Mouse (Mus musculus): ENCODE measurements around the gene Abr. TPM values are rescaled to one million over a fixed set of nuclear protein-coding genes. Genes with fewer than 3 reads are reported as not detected.

Abr gene
- polyA plus RNA-seq, 1 experiment from 2014 or later = 83.7 TPM

- H3K9ac ChIP-seq = peak overlapping the region; percentile 87
- peak; percentile 82 for ATAC-seq (ENCODE audit: low read depth)
- no peaks in the 10 kb centered on the region for H3K27me3 ChIP-seq
- H3K4me3 ChIP-seq = peak overlapping the region; percentile 66
- 0% methylated on average over 62 of the region's 67 CpGs for WGBS
- H3K9me3 ChIP-seq = no peaks in the 10 kb centered on the region
- no peaks in the 10 kb centered on the region for H3K36me3 ChIP-seq
- H3K4me2 ChIP-seq = peak overlapping the region; percentile 87
- H3K4me1 ChIP-seq (replicated peaks) = peaks cover 58% of the 10 kb centered on the region
- H3K27ac ChIP-seq (replicated peaks) = peak overlapping the region; percentile 99
Observed at GRCm38 (mm10) chr11:76494360-76495126, 127.6 kb downstream of the Abr start.

GRCm38 (mm10) chr11:76493811-76494274, 128.3 kb downstream of the Abr start:
- ATAC-seq (ENCODE audit: low read depth) = peak; percentile 64
- peak overlapping the region; percentile 99 for H3K27ac ChIP-seq (replicated peaks)
- H3K36me3 ChIP-seq = no peaks in the 10 kb centered on the region
- H3K4me1 ChIP-seq (replicated peaks) = peaks cover 62% of the 10 kb centered on the region
- H3K27me3 ChIP-seq = no peaks in the 10 kb centered on the region
- H3K4me3 ChIP-seq = peak overlapping the region; percentile 66
- peak overlapping the region; percentile 87 for H3K9ac ChIP-seq
- no peaks in the 10 kb centered on the region for H3K9me3 ChIP-seq
- 3% methylated on average over 6 of the region's 6 CpGs for WGBS
- H3K4me2 ChIP-seq = peak overlapping the region; percentile 87

GRCm38 (mm10) chr11:76493167-76493566, 128.9 kb downstream of the Abr start:
- H3K4me1 ChIP-seq (replicated peaks) = peaks cover 62% of the 10 kb centered on the region
- peak overlapping the region; percentile 66 for H3K4me3 ChIP-seq
- H3K27me3 ChIP-seq = no peaks in the 10 kb centered on the region
- H3K4me2 ChIP-seq = peak overlapping the region; percentile 87
- 0 out of 2 replicates have a peak, but pooled peaks have one; percentile 10 for ATAC-seq (ENCODE audit: low read depth)
- H3K9ac ChIP-seq = peak overlapping the region; percentile 87
- no peaks in the 10 kb centered on the region for H3K9me3 ChIP-seq
- H3K27ac ChIP-seq (replicated peaks) = peak overlapping the region; percentile 99
- no peaks in the 10 kb centered on the region for H3K36me3 ChIP-seq
- WGBS = 71% methylated on average over 4 of the region's 4 CpGs

- Histone ChIP-seq H3K4me1 (replicated peaks) (peaks cover 68% of the 10 kb centered on the region), H3K4me3 (0 out of 2 replicates have a peak overlapping the region, but pooled peaks have one; percentile 6), H3K9ac (peak overlapping the region; percentile 43), H3K27me3 (no peaks in the 10 kb centered on the region), H3K27ac (replicated peaks) (peak overlapping the region; percentile 33; the same call in 1 of the 2 replicates), H3K4me2 (peak overlapping the region; percentile 87), H3K9me3 (no peaks in the 10 kb centered on the region), H3K36me3 (no peaks in the 10 kb centered on the region)
- ATAC-seq (ENCODE audit: low read depth) = no peak
- WGBS = 54% methylated on average over 9 of the region's 9 CpGs
Observed at GRCm38 (mm10) chr11:76491817-76492216, 130.3 kb downstream of the Abr start.

GRCm38 (mm10) chr11:76489407-76489806, 132.7 kb downstream of the Abr start:
- Histone ChIP-seq H3K4me3 (no peak overlapping the region), H3K9ac (no peak overlapping the region), H3K27me3 (no peaks in the 10 kb centered on the region), H3K27ac (replicated peaks) (no peak overlapping the region), H3K4me1 (replicated peaks) (peaks cover 77% of the 10 kb centered on the region), H3K9me3 (no peaks in the 10 kb centered on the region), H3K4me2 (no peak overlapping the region), H3K36me3 (no peaks in the 10 kb centered on the region)
- 48% methylated on average over 6 of the region's 6 CpGs for WGBS
- no peak for ATAC-seq (ENCODE audit: low read depth)

- ATAC-seq (ENCODE audit: low read depth) = no peak
- Histone ChIP-seq H3K4me3 (no peak overlapping the region), H3K36me3 (no peaks in the 10 kb centered on the region), H3K4me2 (no peak overlapping the region), H3K9me3 (no peaks in the 10 kb centered on the region), H3K27me3 (no peaks in the 10 kb centered on the region), H3K4me1 (replicated peaks) (peaks cover 64% of the 10 kb centered on the region), H3K27ac (replicated peaks) (no peak overlapping the region), H3K9ac (no peak overlapping the region)
- WGBS = 81% methylated on average over 5 of the region's 5 CpGs
Observed at GRCm38 (mm10) chr11:76487024-76487423, 135.1 kb downstream of the Abr start.

GRCm38 (mm10) chr11:76484033-76484432, 138.1 kb downstream of the Abr start:
- H3K27ac ChIP-seq (replicated peaks) = no peak overlapping the region
- H3K4me3 ChIP-seq = no peak overlapping the region
- no peak overlapping the region for H3K9ac ChIP-seq
- H3K4me2 ChIP-seq = no peak overlapping the region
- peaks cover 34% of the 10 kb centered on the region for H3K4me1 ChIP-seq (replicated peaks)
- H3K36me3 ChIP-seq = peaks cover 8% of the 10 kb centered on the region
- 90% methylated on average over 2 of the region's 2 CpGs for WGBS
- ATAC-seq (ENCODE audit: low read depth) = no peak
- no peaks in the 10 kb centered on the region for H3K9me3 ChIP-seq
- H3K27me3 ChIP-seq = no peaks in the 10 kb centered on the region

- no peak for ATAC-seq (ENCODE audit: low read depth)
- Histone ChIP-seq H3K36me3 (peaks cover 16% of the 10 kb centered on the region), H3K4me2 (no peak overlapping the region), H3K27ac (replicated peaks) (no peak overlapping the region), H3K4me3 (no peak overlapping the region), H3K9ac (no peak overlapping the region), H3K9me3 (no peaks in the 10 kb centered on the region), H3K4me1 (replicated peaks) (peaks cover 33% of the 10 kb centered on the region), H3K27me3 (no peaks in the 10 kb centered on the region)
- WGBS = 42% methylated on average over 4 of the region's 4 CpGs
Observed at GRCm38 (mm10) chr11:76483171-76483727, 138.9 kb downstream of the Abr start.

GRCm38 (mm10) chr11:76482697-76483096, 139.4 kb downstream of the Abr start:
- H3K27ac ChIP-seq (replicated peaks) = no peak overlapping the region
- 65% methylated on average over 5 of the region's 5 CpGs for WGBS
- no peak for ATAC-seq (ENCODE audit: low read depth)

GRCm38 (mm10) chr11:76482183-76482582, 139.9 kb downstream of the Abr start:
- peaks cover 24% of the 10 kb centered on the region for H3K36me3 ChIP-seq
- H3K4me2 ChIP-seq = no peak overlapping the region
- H3K9me3 ChIP-seq = no peaks in the 10 kb centered on the region
- H3K4me3 ChIP-seq = no peak overlapping the region
- no peak for ATAC-seq (ENCODE audit: low read depth)
- no peak overlapping the region for H3K9ac ChIP-seq
- WGBS = 89% methylated on average over 5 of the region's 5 CpGs
- H3K27ac ChIP-seq (replicated peaks) = no peak overlapping the region
- H3K4me1 ChIP-seq (replicated peaks) = peaks cover 42% of the 10 kb centered on the region
- no peaks in the 10 kb centered on the region for H3K27me3 ChIP-seq

More at GRCm38 (mm10) chr11:76482697-76483096, 139.4 kb downstream of the Abr start:
- Histone ChIP-seq H3K9ac (no peak overlapping the region), H3K36me3 (peaks cover 21% of the 10 kb centered on the region), H3K9me3 (no peaks in the 10 kb centered on the region), H3K4me2 (no peak overlapping the region), H3K27me3 (no peaks in the 10 kb centered on the region), H3K4me3 (no peak overlapping the region), H3K4me1 (replicated peaks) (peaks cover 39% of the 10 kb centered on the region)

- peaks cover 32% of the 10 kb centered on the region for H3K4me1 ChIP-seq (replicated peaks)
- no peak overlapping the region for H3K4me2 ChIP-seq
- no peak for ATAC-seq (ENCODE audit: low read depth)
- H3K27ac ChIP-seq (replicated peaks) = no peak overlapping the region
- H3K9ac ChIP-seq = no peak overlapping the region
- H3K36me3 ChIP-seq = peaks cover 31% of the 10 kb centered on the region
- H3K9me3 ChIP-seq = no peaks in the 10 kb centered on the region
- WGBS = 97% methylated on average over 4 of the region's 4 CpGs
- H3K27me3 ChIP-seq = no peaks in the 10 kb centered on the region
- H3K4me3 ChIP-seq = no peak overlapping the region
Observed at GRCm38 (mm10) chr11:76479729-76480128, 142.4 kb downstream of the Abr start.
